Mouse (Mus musculus) heart, embryonic 14.5 days (tissue): Measurements from ENCODE around the gene Cep95. TPM values are rescaled to one million over a fixed set of nuclear protein-coding genes. Genes with fewer than 3 reads are reported as not detected.

Experiments
- ATAC-seq: fragments of 200-750 bp; cut with Nextera tagmentation; 2 replicates; pipeline ENCODE4 v1.8.0; 2017; ENCODE audit warnings: low read depth, moderate TSS enrichment; ENCODE audit not compliant: insufficient number of reproducible peaks, insufficient read depth, low FRiP score
- H3K27ac ChIP-seq, 2 experiments: fragments of 200-500 bp in 1 of 2; fragments of 300-500 bp in 1 of 2; sonication (generic) in 1 of 2; replicated peaks in 1 of 2; 2 replicates each; pipeline ENCODE4 v1.5.1; 2012 to 2014; ENCODE audit warnings: low read depth in 2 of 2, low read length in 2 of 2, control low read depth in 1 of 2, mild to moderate bottlenecking in 1 of 2, mixed read lengths in 1 of 2; ENCODE audit not compliant: control insufficient read depth in 1 of 2, insufficient read depth in 1 of 2
- H3K27me3 ChIP-seq: fragments of 300-500 bp; sonication (generic); 2 replicates; pipeline ENCODE4 v1.6.1; 2014; ENCODE audit warnings: mild to moderate bottlenecking, low read length, control low read depth; ENCODE audit not compliant: control insufficient read depth, insufficient read depth
- H3K36me3 ChIP-seq: fragments of 300-500 bp; sonication (generic); 2 replicates; pipeline ENCODE4 v1.6.1; 2014; ENCODE audit warnings: mild to moderate bottlenecking, control low read depth, low read length, mixed read lengths; ENCODE audit not compliant: control insufficient read depth, insufficient read depth
- H3K4me1 ChIP-seq, 2 experiments: fragments of 200-500 bp in 1 of 2; fragments of 300-500 bp in 1 of 2; sonication (generic) in 1 of 2; 2 replicates each; pipeline ENCODE4 v1.6.1; 2012 to 2014; ENCODE audit warnings: low read length in 2 of 2, control low read depth in 1 of 2, mixed read lengths in 1 of 2; ENCODE audit not compliant: control insufficient read depth in 2 of 2, insufficient read depth in 2 of 2
- H3K4me2 ChIP-seq: fragments of 300-500 bp; sonication (generic); 2 replicates; pipeline ENCODE4 v1.6.1; 2014; ENCODE audit warnings: mild to moderate bottlenecking, low read length
- H3K4me3 ChIP-seq, 2 experiments: fragments of 200-500 bp in 1 of 2; fragments of 300-500 bp in 1 of 2; sonication (generic) in 1 of 2; 2 replicates each; pipeline ENCODE4 v1.5.1; 2012 to 2014; ENCODE audit warnings: low read length in 2 of 2, mild to moderate bottlenecking in 2 of 2, control low read depth in 1 of 2, low read depth in 1 of 2, moderate library complexity in 1 of 2; ENCODE audit not compliant: control insufficient read depth in 1 of 2, insufficient read depth in 1 of 2
- H3K9ac ChIP-seq: fragments of 300-500 bp; sonication (generic); 2 replicates; pipeline ENCODE4 v1.6.1; 2014; ENCODE audit warnings: mild to moderate bottlenecking, low read length
- H3K9me3 ChIP-seq: fragments of 300-500 bp; sonication (generic); 2 replicates; pipeline ENCODE4 v1.6.1; 2016; ENCODE audit warnings: low read length, control low read depth; ENCODE audit not compliant: control insufficient read depth
- WGBS: fragments of 180-500 bp; shearing (Covaris S2); extraction: QIAGEN DNeasy Blood & Tissue Kit; methylation state at CpG from one replicate; pipeline ENCODE4 v1.1.7; 2014; 5-methylcytosine and 5-hydroxymethylcytosine counted together
- polyA plus RNA-seq: library from polyadenylated mRNA; unstranded; fragments of >200 nt; fragmentation: Nextera tagmentation; extraction: Ambion mirVana; gene quantifications from 2 replicates; pipeline ENCODE4 v1.2.1, GENCODE M21; 2014

Cep95 gene
- polyA plus RNA-seq, 1 experiment from 2014 or later, result 14.4 TPM

DNA sequence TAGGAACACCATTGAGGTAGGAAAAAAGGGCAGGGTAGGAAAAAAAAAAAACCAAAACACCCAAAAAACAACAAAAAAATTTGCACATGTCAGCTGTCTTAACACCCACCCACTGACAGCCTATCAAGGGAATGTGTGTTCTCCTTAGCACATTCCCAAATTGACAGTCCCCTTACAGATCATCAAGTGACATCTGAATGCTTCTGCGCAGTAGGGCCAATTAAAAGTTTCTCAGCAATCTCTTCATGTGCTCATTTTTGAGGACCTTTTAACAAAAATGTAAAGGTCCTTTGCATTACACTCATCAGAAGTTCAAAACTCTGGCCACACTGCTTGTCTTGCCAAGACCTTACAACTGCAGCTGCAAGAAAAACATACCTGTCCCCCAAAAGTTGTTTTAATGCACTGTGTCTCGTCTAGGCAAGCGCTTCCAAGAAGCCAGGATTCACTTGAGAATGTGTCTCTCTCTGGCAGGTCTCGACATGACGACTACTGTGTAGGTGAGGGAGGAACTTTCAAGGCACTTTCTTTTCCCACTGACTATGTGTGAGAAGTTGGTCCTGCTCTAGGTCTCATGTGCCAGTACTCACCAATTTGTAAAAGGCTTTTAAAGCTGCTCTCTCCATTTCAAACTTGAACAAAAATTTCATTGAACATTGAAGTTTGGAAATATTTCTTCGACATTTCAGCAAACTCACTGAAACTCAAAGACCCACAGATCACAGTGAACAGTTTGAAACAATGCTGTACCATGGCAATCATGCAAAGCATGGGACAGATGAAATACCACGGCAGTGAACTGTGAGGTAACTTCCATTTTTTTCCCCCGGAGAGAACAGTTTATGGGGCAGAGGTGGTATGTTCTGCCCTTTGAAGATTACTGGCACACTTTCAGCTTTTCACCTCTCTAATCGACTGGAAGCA is 5.9 kb upstream of the Cep95 start:
- Histone ChIP-seq H3K27ac (no peak overlapping the region), H3K4me3 (no peak overlapping the region), H3K36me3 (peaks cover 79% of the 10 kb centered on the region), H3K4me1 (peaks cover 0 to 22% of the 10 kb centered on the region in 2 experiments; a peak in 2 of 4 replicates), H3K27me3 (no peaks in the 10 kb centered on the region), H3K9me3 (no peaks in the 10 kb centered on the region), H3K9ac (no peak overlapping the region), H3K4me2 (no peak overlapping the region)
- no peak for ATAC-seq
- 80% methylated on average over 9 of the region's 9 CpGs for WGBS

DNA sequence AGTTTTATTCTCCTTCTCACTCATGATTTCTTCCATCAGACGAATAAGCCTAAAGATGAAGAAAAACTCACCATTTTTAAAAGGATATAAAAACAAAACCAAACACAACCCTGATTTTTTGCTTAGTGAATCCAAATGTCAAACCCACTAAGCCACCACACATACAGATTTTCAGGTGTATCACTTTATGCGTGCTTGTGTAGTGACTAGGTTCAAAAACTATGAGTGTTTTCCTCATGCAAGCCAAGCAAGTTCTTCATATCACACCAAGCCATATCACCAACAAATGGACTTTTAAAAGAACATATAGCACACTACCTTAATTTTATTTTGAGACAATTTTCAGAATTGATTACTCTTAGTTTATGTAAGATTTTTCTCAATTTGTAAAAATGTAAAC is 4.6 kb upstream of the Cep95 start:
- Histone ChIP-seq H3K27ac (no peak overlapping the region), H3K9me3 (no peaks in the 10 kb centered on the region), H3K4me1 (peaks cover 0 to 22% of the 10 kb centered on the region in 2 experiments; a peak in 2 of 4 replicates), H3K4me3 (no peak overlapping the region), H3K4me2 (no peak overlapping the region), H3K27me3 (no peaks in the 10 kb centered on the region), H3K9ac (no peak overlapping the region), H3K36me3 (peaks cover 79% of the 10 kb centered on the region)
- WGBS, result 92% methylated on average over 2 of the region's 2 CpGs
- no peak for ATAC-seq

DNA sequence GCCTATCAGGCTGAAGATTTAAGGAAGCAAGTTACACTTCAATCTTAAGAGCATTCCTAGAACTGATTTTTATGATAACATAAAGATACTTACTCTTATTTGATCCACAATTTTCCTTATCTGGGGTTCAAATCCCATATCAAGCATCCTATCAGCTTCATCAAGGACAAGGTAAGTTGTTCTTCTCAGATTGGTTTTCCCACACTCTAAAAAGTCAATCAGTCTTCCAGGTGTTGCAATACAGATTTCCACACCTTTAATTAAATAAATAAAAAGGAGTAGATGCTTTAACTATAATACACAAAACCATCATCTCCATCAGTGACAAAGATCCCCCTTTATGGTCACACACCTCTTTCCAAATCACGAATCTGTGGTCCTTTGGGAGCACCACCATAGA is 4.0 kb upstream of the Cep95 start:
- no peak for ATAC-seq
- peak overlapping the region; percentile 85; the same call in 1 of the 2 replicates for H3K4me2 ChIP-seq
- peaks cover 0 to 21% of the 10 kb centered on the region in 2 experiments; a peak in 2 of 4 replicates for H3K4me1 ChIP-seq
- peaks cover 74% of the 10 kb centered on the region for H3K36me3 ChIP-seq
- 67% methylated on average over 1 of the region's 1 CpGs for WGBS
- no peaks in the 10 kb centered on the region for H3K9me3 ChIP-seq
- H3K27ac ChIP-seq, result no peak overlapping the region
- H3K27me3 ChIP-seq, result no peaks in the 10 kb centered on the region
- H3K4me3 ChIP-seq, result no peak overlapping the region
- peak overlapping the region; percentile 87; the same call in 1 of the 2 replicates for H3K9ac ChIP-seq

- H3K36me3 ChIP-seq, result peaks cover 58% of the 10 kb centered on the region
Measured at GRCm38 (mm10) chr11:106787131-106788025, 1.7 kb upstream of the Cep95 start.

DNA sequence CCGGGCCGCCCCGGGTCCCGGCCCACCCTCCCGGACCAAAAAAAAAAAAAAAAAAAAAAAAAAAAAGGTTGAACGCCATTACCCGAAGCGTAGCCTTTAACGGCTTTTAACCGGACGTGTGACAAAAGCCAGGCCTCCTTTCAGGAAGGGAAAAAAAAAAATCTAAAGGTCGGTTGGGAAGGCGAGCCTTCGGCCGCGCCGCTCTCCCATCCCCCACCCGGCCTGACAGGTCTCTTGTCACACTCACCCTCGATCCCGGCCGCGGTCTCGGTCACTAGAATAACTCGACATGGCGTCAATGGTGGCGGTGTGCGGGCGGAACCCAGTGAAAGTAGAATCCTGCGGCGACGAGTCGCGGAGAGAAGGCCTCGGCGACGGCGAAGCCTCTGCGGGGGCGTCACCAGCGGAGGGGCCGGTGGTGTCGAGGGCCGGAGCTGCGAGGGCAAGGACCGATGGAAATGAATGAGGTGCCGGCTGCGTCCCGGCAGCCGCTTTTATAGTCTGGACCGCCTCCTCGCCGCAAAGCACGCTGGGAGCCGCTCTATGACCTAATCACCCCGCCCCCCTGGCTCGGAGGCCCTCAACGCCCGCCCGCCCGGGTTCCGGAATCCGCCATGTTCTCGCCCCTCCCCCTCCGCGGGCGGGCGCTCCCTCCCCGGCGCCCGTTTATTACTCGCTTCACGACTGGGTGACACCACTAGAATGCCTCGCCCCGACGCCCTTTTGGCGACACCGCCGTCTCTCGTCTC is 852 bp upstream of the Cep95 start:
- Histone ChIP-seq H3K4me1 (peaks cover 0 to 26% of the 10 kb centered on the region in 2 experiments; a peak in 2 of 4 replicates), H3K27ac (peak overlapping the region; percentile 95 to 99), H3K9ac (peak overlapping the region; percentile 87), H3K4me2 (peak overlapping the region; percentile 79), H3K36me3 (peaks cover 58% of the 10 kb centered on the region), H3K27me3 (no peaks in the 10 kb centered on the region), H3K4me3 (peak overlapping the region; percentile 79 to 94), H3K9me3 (no peaks in the 10 kb centered on the region)
- under 1% methylated on average over 79 of the region's 79 CpGs for WGBS
- peak; percentile 77 for ATAC-seq

More at GRCm38 (mm10) chr11:106787131-106788025, 1.7 kb upstream of the Cep95 start:
- peaks cover 0 to 26% of the 10 kb centered on the region in 2 experiments; a peak in 2 of 4 replicates for H3K4me1 ChIP-seq
- H3K9me3 ChIP-seq, result no peaks in the 10 kb centered on the region
- no peaks in the 10 kb centered on the region for H3K27me3 ChIP-seq
- peak overlapping the region; percentile 79 to 94 for H3K4me3 ChIP-seq
- no peak; the same call in 1 of the 2 replicates for ATAC-seq
- H3K27ac ChIP-seq, result peak overlapping the region; percentile 95 to 97
- H3K9ac ChIP-seq, result peak overlapping the region; percentile 87
- peak overlapping the region; percentile 85 for H3K4me2 ChIP-seq
- under 1% methylated on average over 63 of the region's 65 CpGs for WGBS

- Histone ChIP-seq H3K4me2 (peak overlapping the region; percentile 79), H3K27ac (peak overlapping the region; percentile 95 to 99), H3K9ac (peak overlapping the region; percentile 87), H3K4me1 (peaks cover 0 to 26% of the 10 kb centered on the region in 2 experiments; a peak in 2 of 4 replicates), H3K27me3 (no peaks in the 10 kb centered on the region), H3K36me3 (peaks cover 58% of the 10 kb centered on the region), H3K4me3 (peak overlapping the region; percentile 79 to 91), H3K9me3 (no peaks in the 10 kb centered on the region)
- WGBS, result 0% methylated on average over 6 of the region's 6 CpGs
- ATAC-seq, result no peak
Measured at GRCm38 (mm10) chr11:106789649-106790048, 597 bp downstream of the Cep95 start.
